Mouse (Mus musculus) embryonic facial prominence, embryonic 11.5 days (tissue): ENCODE data around the gene Sun2. TPM values are rescaled to one million over a fixed set of nuclear protein-coding genes. Genes with fewer than 3 reads are reported as not detected.

ENCODE experiments used
- ATAC-seq: fragments of 200-750 bp; cut with Nextera tagmentation; replicated peaks from 2 replicates; pipeline ENCODE4 v1.8.0; 2017; ENCODE audit warnings: low read depth; ENCODE audit not compliant: insufficient number of reproducible peaks, low FRiP score, low TSS enrichment
- DNase-seq: peaks from one replicate; pipeline ENCODE4 v3.0.0-alpha.2; 2015; ENCODE audit warnings: low spot score
- H3K27ac ChIP-seq: fragments of 300-500 bp; sonication (generic); replicated peaks from 2 replicates; pipeline ENCODE4 v1.5.1; 2014; ENCODE audit warnings: mild to moderate bottlenecking, low read depth, low read length, control low read depth
- H3K27me3 ChIP-seq: fragments of 300-500 bp; sonication (generic); 2 replicates; pipeline ENCODE4 v1.6.1; 2014; ENCODE audit warnings: mild to moderate bottlenecking, low read length, moderate library complexity, mixed read lengths; ENCODE audit not compliant: control insufficient read depth, insufficient read depth
- H3K36me3 ChIP-seq: fragments of 300-500 bp; sonication (generic); replicated peaks from 2 replicates; pipeline ENCODE4 v1.6.1; 2014; ENCODE audit warnings: low read depth, mild to moderate bottlenecking, low read length, moderate library complexity, mixed read lengths; ENCODE audit not compliant: control insufficient read depth, insufficient read depth
- H3K4me1 ChIP-seq: fragments of 300-500 bp; sonication (generic); 2 replicates; pipeline ENCODE4 v1.6.1; 2014; ENCODE audit warnings: low read length, mixed read lengths; ENCODE audit not compliant: control insufficient read depth, insufficient read depth
- H3K4me2 ChIP-seq: fragments of 300-500 bp; sonication (generic); 2 replicates; pipeline ENCODE4 v1.6.1; 2014; ENCODE audit warnings: low read depth, mild to moderate bottlenecking, control low read depth, low read length, moderate library complexity
- H3K4me3 ChIP-seq: fragments of 300-500 bp; sonication (generic); 2 replicates; pipeline ENCODE4 v1.5.1; 2014; ENCODE audit warnings: low read depth, low read length, control low read depth
- H3K9ac ChIP-seq: fragments of 300-500 bp; sonication (generic); replicated peaks from 2 replicates; pipeline ENCODE4 v1.6.1; 2014; ENCODE audit warnings: mild to moderate bottlenecking, control low read depth, low read length
- H3K9me3 ChIP-seq: fragments of 300-500 bp; sonication (generic); replicated peaks from 2 replicates; pipeline ENCODE4 v1.6.1; 2016; ENCODE audit warnings: mild to moderate bottlenecking, low read length, inconsistent platforms, mixed read lengths; ENCODE audit not compliant: control insufficient read depth
- WGBS: fragments of 180-500 bp; shearing (Covaris S2); extraction: QIAGEN DNeasy Blood & Tissue Kit; methylation state at CpG from one replicate; pipeline ENCODE4 v1.1.7; 2014; 5-methylcytosine and 5-hydroxymethylcytosine counted together
- polyA plus RNA-seq: library from polyadenylated mRNA; unstranded; fragments of >200 nt; fragmentation: Nextera tagmentation; extraction: Ambion mirVana; gene quantifications from 2 replicates; pipeline ENCODE4 v1.2.1, GENCODE M21; 2014

Sun2 gene
- polyA plus RNA-seq, 1 experiment from 2014 or later, result 3.1 TPM

GRCm38 (mm10) chr15:79716710-79717109 is 25.6 kb downstream of the Sun2 start:
- Histone ChIP-seq H3K4me3 (no peak overlapping the region), H3K9me3 (no peaks in the 10 kb centered on the region), H3K36me3 (no peaks in the 10 kb centered on the region; the same call in none of the 2 replicates), H3K9ac (no peak overlapping the region), H3K4me1 (no peaks in the 10 kb centered on the region), H3K27me3 (no peaks in the 10 kb centered on the region), H3K4me2 (no peak overlapping the region), H3K27ac (no peak overlapping the region)
- WGBS, result 90% methylated on average over 6 of the region's 6 CpGs
- DNase-seq, result no peak
- no peak for ATAC-seq

GRCm38 (mm10) chr15:79715646-79716045 is 26.7 kb downstream of the Sun2 start:
- Histone ChIP-seq H3K4me3 (no peak overlapping the region), H3K9me3 (no peaks in the 10 kb centered on the region), H3K36me3 (peaks cover 3% of the 10 kb centered on the region), H3K4me1 (no peaks in the 10 kb centered on the region), H3K27ac (no peak overlapping the region), H3K9ac (no peak overlapping the region), H3K4me2 (no peak overlapping the region), H3K27me3 (no peaks in the 10 kb centered on the region)
- ATAC-seq (no peak), DNase-seq (no peak)
- 95% methylated on average over 7 of the region's 7 CpGs for WGBS

- Histone ChIP-seq H3K27me3 (no peaks in the 10 kb centered on the region), H3K4me1 (no peaks in the 10 kb centered on the region), H3K27ac (no peak overlapping the region), H3K9ac (no peak overlapping the region), H3K36me3 (0 out of 2 replicates have a peak, but pooled peaks cover 3% of the 10 kb centered on the region), H3K4me3 (no peak overlapping the region), H3K4me2 (no peak overlapping the region), H3K9me3 (no peaks in the 10 kb centered on the region)
- ATAC-seq, result no peak
- DNase-seq, result no peak
- 85% methylated on average over 5 of the region's 5 CpGs for WGBS
Observed at GRCm38 (mm10) chr15:79708229-79708822, 34.0 kb downstream of the Sun2 start.

- ATAC-seq, result no peak
- 87% methylated on average over 17 of the region's 17 CpGs for WGBS
- Histone ChIP-seq H3K9ac (no peak overlapping the region), H3K4me3 (no peak overlapping the region), H3K27me3 (no peaks in the 10 kb centered on the region), H3K27ac (no peak overlapping the region), H3K4me1 (no peaks in the 10 kb centered on the region), H3K36me3 (0 out of 2 replicates have a peak, but pooled peaks cover 3% of the 10 kb centered on the region), H3K4me2 (no peak overlapping the region), H3K9me3 (no peaks in the 10 kb centered on the region)
- DNase-seq, result no peak
Observed at GRCm38 (mm10) chr15:79706603-79707214, 35.6 kb downstream of the Sun2 start.

- H3K4me1 ChIP-seq, result no peaks in the 10 kb centered on the region
- no peaks in the 10 kb centered on the region for H3K27me3 ChIP-seq
- H3K27ac ChIP-seq, result no peak overlapping the region
- WGBS, result 85% methylated on average over 9 of the region's 9 CpGs
- ATAC-seq (no peak), DNase-seq (no peak)
- no peaks in the 10 kb centered on the region for H3K9me3 ChIP-seq
- H3K36me3 ChIP-seq, result no peaks in the 10 kb centered on the region
- H3K4me3 ChIP-seq, result no peak overlapping the region
- no peak overlapping the region for H3K4me2 ChIP-seq
- no peak overlapping the region for H3K9ac ChIP-seq
Observed at GRCm38 (mm10) chr15:79697558-79698187, 44.7 kb downstream of the Sun2 start.

- Histone ChIP-seq H3K27ac (no peak overlapping the region), H3K9ac (no peak overlapping the region), H3K9me3 (no peaks in the 10 kb centered on the region), H3K36me3 (no peaks in the 10 kb centered on the region), H3K4me3 (no peak overlapping the region), H3K4me2 (no peak overlapping the region), H3K27me3 (no peaks in the 10 kb centered on the region), H3K4me1 (no peaks in the 10 kb centered on the region; the same call in 1 of the 2 replicates)
- 80% methylated on average over 6 of the region's 6 CpGs for WGBS
- no peak for ATAC-seq
- DNase-seq, result no peak
Observed at GRCm38 (mm10) chr15:79697011-79697410, 45.3 kb downstream of the Sun2 start.

- no peaks in the 10 kb centered on the region; the same call in 1 of the 2 replicates for H3K4me1 ChIP-seq
- DNase-seq (no peak), ATAC-seq (no peak)
- H3K4me3 ChIP-seq, result no peak overlapping the region
- H3K27me3 ChIP-seq, result no peaks in the 10 kb centered on the region
- no peaks in the 10 kb centered on the region for H3K9me3 ChIP-seq
- H3K27ac ChIP-seq, result no peak overlapping the region
- no peak overlapping the region for H3K4me2 ChIP-seq
- 93% methylated on average over 2 of the region's 2 CpGs for WGBS
- no peaks in the 10 kb centered on the region for H3K36me3 ChIP-seq
- no peak overlapping the region for H3K9ac ChIP-seq
Observed at GRCm38 (mm10) chr15:79696508-79696907, 45.8 kb downstream of the Sun2 start.

GRCm38 (mm10) chr15:79695516-79695915 is 46.8 kb downstream of the Sun2 start:
- 64% methylated on average over 3 of the region's 3 CpGs for WGBS
- H3K9me3 ChIP-seq, result no peaks in the 10 kb centered on the region
- H3K36me3 ChIP-seq, result no peaks in the 10 kb centered on the region
- H3K9ac ChIP-seq, result no peak overlapping the region
- no peaks in the 10 kb centered on the region; the same call in 1 of the 2 replicates for H3K4me1 ChIP-seq
- no peak for DNase-seq
- no peaks in the 10 kb centered on the region for H3K27me3 ChIP-seq
- ATAC-seq, result no peak
- no peak overlapping the region for H3K4me2 ChIP-seq
- H3K27ac ChIP-seq, result no peak overlapping the region
- H3K4me3 ChIP-seq, result no peak overlapping the region
